Mouse (Mus musculus): ENCODE measurements around the gene Mbnl2. TPM values are rescaled to one million over a fixed set of nuclear protein-coding genes. Genes with fewer than 3 reads are reported as not detected.

Mbnl2 gene
- polyA plus RNA-seq, 1 experiment from 2014 or later = 15.1 TPM

DNA sequence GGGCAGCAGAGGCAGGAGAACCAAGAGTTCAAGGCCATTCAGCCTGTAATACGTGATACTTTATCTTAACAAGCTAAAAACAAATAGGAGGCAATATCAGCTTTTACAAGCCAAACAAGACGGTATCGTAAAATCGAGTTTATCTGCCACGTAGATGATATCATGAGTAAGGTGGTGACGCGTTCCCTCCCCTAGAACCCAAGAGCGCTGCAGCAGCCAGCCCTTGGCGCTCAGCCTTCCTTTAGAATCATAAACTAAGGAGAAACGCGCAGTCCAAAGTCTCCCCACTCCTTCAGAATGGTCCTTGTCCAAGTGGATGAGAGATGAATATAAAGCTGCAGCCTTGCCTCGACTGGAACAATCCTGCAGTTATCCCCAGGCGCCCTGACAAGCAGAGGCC, 166.4 kb downstream of the Mbnl2 start:
- Histone ChIP-seq H3K4me1 (replicated peaks) (no peaks in the 10 kb centered on the region), H3K4me3 (replicated peaks) (no peak overlapping the region), H3K4me2 (no peak overlapping the region), H3K9ac (no peak overlapping the region), H3K36me3 (replicated peaks) (no peaks in the 10 kb centered on the region), H3K27me3 (no peaks in the 10 kb centered on the region), H3K27ac (replicated peaks) (no peak overlapping the region), H3K9me3 (replicated peaks) (no peaks in the 10 kb centered on the region)
- no peak for ATAC-seq (ENCODE audit: insufficient read depth)
- WGBS (ENCODE audit: insufficient replicate concordance) = 77% methylated on average over 13 of the region's 13 CpGs

DNA sequence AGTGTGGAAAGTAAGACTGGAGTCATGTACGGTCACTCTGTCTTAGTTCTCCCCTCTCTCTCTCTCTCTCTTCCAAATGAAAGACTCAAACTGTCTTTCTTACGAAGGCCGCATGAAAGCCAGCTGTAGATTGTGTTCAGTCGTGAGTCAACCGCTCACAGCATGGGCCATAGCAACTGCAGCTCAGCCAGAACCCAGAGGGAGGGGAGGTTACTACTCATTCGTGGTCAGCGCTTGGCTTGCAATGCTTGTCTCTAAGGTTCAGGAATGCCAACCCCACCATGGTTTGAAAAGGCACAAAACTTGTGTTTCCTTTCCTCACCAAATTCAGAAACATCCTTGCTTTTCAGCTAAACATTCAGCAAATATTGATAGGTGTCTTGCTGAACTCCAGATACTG, 178.8 kb downstream of the Mbnl2 start:
- Histone ChIP-seq H3K9ac (no peak overlapping the region), H3K4me2 (no peak overlapping the region), H3K27ac (replicated peaks) (no peak overlapping the region), H3K9me3 (replicated peaks) (0 out of 2 replicates have a peak, but pooled peaks cover 2% of the 10 kb centered on the region), H3K36me3 (replicated peaks) (no peaks in the 10 kb centered on the region), H3K4me1 (replicated peaks) (no peaks in the 10 kb centered on the region), H3K4me3 (replicated peaks) (no peak overlapping the region), H3K27me3 (no peaks in the 10 kb centered on the region)
- whole genome bisulfite sequencing (ENCODE audit: insufficient replicate concordance) = 70% methylated on average over 7 of the region's 7 CpGs
- no peak for ATAC-seq (ENCODE audit: insufficient read depth)

DNA sequence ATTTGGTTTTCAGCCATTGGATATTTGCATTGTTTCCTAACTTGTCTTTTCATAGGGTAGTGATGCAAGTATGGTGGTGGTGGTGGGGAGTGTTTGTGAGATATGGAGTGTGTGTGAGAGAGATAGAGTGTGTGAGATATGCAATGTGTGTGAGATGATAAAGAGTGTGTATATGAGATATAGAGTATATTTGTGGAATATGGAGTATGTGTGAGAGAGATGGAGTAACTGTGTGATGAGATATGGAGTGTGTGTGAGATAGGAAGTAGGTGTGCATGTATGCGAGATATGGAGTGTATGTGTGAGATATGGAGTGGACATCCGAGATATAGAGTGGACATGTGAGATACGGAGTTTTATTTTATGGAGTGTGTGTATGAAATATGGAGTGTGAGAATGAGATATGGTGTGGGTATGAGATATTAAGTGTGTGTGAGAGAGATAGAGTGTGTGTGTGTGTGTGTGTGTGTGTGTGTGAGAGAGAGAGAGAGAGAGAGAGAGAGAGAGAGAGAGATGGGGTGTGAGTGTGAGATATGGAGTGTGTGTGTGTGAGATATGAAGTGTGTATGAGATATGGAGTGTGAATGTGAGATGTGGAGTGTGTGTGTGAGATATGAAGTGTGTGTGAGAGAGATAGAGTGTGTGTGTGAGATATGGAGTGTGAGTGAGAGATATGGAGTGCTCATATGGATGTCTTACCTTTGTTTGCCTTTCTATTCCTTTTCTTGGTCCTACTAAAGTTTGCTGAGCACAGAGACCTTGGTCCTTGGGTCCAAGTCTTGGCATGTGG, 188.7 kb downstream of the Mbnl2 start:
- H3K27ac ChIP-seq (replicated peaks) = no peak overlapping the region
- no peaks in the 10 kb centered on the region for H3K9me3 ChIP-seq (replicated peaks)
- H3K27me3 ChIP-seq = no peaks in the 10 kb centered on the region
- WGBS (ENCODE audit: insufficient replicate concordance) = 63% methylated on average over 3 of the region's 3 CpGs
- no peak overlapping the region for H3K4me3 ChIP-seq (replicated peaks)
- H3K9ac ChIP-seq = no peak overlapping the region
- ATAC-seq (ENCODE audit: insufficient read depth) = no peak
- H3K36me3 ChIP-seq (replicated peaks) = no peaks in the 10 kb centered on the region
- H3K4me1 ChIP-seq (replicated peaks) = no peaks in the 10 kb centered on the region
- no peak overlapping the region for H3K4me2 ChIP-seq

DNA sequence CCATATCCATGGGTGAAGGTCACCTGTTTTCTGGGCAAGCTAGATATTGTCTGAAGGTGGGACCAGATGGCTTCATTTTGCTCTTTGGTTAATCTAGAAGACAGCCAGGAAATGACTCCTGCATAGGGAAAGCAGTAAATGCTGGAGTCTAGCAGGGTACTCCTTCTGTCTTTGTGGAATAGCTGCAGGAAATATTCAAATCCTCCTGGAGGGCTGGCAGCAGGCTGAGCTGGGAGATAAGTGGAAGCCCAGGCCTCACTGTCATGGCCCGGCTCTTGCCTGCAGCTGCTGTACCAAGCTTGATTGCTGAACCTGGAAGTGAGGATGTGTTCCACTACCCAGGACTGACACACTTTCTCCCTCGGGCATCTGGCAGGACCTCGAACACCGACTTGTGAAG, 191.3 kb downstream of the Mbnl2 start:
- H3K27me3 ChIP-seq = no peaks in the 10 kb centered on the region
- H3K9me3 ChIP-seq (replicated peaks) = no peaks in the 10 kb centered on the region
- ATAC-seq (ENCODE audit: insufficient read depth) = no peak
- WGBS (ENCODE audit: insufficient replicate concordance) = 62% methylated on average over 4 of the region's 4 CpGs
- no peak overlapping the region for H3K9ac ChIP-seq
- H3K4me3 ChIP-seq (replicated peaks) = no peak overlapping the region
- H3K36me3 ChIP-seq (replicated peaks) = no peaks in the 10 kb centered on the region
- H3K4me1 ChIP-seq (replicated peaks) = no peaks in the 10 kb centered on the region
- no peak overlapping the region for H3K27ac ChIP-seq (replicated peaks)
- H3K4me2 ChIP-seq = no peak overlapping the region

DNA sequence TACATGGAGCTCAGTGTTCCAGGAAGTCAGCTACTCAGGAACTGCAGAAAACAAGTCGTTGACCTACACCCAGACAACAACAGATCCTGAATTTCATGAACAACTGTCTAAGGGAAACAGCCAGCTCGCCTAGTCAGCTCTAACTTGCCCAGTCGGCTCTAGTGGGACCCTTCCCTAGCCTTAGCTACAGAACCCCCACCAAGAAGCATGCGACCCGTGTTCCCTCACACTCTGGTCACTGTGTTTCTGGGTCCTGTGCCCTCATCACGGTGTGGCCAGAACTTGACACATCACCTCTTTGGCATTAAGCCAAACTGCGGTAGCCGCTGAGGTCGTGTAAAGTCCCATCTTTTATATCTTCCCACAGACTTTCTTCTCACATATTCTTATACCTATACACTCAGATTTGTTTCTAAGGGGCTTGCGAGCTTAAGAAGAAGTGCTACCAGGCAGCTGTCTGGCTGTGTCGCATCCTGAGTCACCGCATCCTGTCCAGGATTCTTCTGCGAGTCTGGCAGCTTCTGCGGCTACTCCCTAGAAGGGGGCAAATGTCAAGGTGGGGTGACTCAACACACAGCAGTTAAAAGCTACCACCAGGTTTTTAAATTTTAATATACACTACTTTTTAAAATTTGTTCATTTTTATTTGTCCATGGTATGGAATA, 193.8 kb downstream of the Mbnl2 start:
- Histone ChIP-seq H3K4me1 (replicated peaks) (no peaks in the 10 kb centered on the region), H3K9ac (no peak overlapping the region), H3K4me2 (no peak overlapping the region), H3K27ac (replicated peaks) (no peak overlapping the region), H3K36me3 (replicated peaks) (no peaks in the 10 kb centered on the region), H3K27me3 (no peaks in the 10 kb centered on the region), H3K9me3 (replicated peaks) (no peaks in the 10 kb centered on the region), H3K4me3 (replicated peaks) (no peak overlapping the region)
- 73% methylated on average over 14 of the region's 14 CpGs for WGBS (ENCODE audit: insufficient replicate concordance)
- no peak for ATAC-seq (ENCODE audit: insufficient read depth)

DNA sequence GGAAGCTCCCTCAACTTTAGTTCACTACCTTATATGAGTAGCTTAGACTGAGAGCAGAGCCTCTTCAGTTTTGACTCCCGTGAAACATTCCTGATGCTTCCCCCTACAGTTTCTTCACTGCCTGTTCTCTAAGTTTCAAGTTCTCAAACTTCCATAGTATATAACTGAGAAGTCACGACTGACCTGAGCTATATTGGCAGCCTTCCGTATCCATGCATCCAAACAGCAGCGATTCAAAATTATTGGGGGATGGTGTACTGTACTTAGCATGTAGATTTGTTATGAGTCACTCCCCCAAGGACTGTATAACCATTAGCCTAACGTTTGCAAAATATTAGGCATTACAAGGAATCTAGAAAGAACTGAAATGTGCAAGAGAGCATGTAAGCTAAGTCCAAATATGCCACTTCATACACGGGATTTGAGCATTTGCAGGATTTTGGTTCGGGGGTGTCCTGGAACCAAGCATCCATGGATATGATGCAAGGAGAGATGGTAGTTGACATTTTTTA, 200.8 kb downstream of the Mbnl2 start:
- 56% methylated on average over 7 of the region's 7 CpGs for WGBS (ENCODE audit: insufficient replicate concordance)
- no peak for ATAC-seq (ENCODE audit: insufficient read depth)

DNA sequence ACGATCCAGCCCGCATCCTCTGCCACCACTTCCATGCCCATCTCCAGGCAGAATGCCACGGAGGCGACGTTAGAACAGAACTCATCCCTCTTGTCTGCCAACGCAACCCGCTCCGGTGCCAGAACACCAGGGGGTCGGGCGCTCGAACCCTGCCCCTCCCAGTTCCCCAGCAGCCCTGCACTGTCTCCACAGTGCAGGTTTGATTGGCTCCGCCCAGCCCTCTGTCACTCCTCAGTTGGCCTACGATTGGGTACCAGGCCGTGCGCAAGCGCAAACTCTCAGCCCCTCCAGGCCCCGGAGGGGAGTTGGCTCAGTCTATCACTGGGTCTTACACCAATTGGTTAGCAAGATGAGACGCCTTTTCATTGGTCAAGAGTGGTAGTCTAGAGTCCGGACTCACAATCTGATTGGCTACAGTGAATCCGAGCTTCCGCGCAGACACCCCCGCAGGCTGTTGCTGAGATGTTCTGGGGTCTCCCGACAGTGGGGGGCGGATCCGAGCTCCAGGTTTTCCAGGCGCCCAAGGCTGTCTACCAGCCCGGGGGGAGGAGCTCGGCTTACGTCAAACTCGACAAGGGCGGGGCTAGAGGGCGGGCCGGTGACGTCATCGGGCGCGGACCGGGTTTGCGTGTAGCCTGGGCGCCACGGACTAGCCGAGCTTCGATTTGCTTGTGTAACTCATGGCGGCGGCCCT, 202.0 kb downstream of the Mbnl2 start:
- H3K36me3 ChIP-seq (replicated peaks) = no peaks in the 10 kb centered on the region

More for the DNA sequence above, 200.8 kb downstream of the Mbnl2 start:
- Histone ChIP-seq H3K9me3 (replicated peaks) (no peaks in the 10 kb centered on the region), H3K36me3 (replicated peaks) (no peaks in the 10 kb centered on the region), H3K4me3 (replicated peaks) (no peak overlapping the region), H3K27ac (replicated peaks) (no peak overlapping the region), H3K27me3 (peaks cover 23% of the 10 kb centered on the region), H3K9ac (no peak overlapping the region), H3K4me1 (replicated peaks) (peaks cover 33% of the 10 kb centered on the region), H3K4me2 (no peak overlapping the region)

DNA sequence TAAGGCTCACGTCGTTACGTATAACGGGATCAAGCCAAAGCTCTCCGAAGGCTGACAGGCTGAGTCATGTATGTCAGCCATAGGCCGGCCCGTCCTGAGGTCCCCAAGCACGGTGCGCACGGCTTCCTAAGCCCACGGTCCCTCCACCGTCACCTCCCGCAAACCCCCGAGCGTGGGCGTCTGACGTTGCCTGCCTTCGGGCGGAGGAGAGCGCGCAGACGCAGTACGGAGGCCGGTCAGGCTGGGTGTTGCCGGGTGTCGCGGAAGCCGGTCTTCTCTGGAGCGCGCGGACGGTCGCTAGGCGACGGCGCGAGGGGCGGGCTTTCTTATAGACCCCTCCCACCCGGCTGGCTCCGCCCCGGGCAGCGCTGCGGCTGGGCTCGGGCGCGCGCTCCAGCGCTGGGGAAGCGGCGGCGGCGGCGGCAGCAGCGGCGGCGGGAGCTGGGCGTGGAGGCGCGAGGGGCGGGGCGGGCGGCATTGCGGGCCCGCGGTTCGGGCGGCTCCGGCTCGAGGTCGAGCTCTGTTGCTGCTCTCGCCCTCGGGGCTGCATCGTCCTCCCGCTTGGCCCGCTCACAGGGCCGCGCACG, 202.6 kb downstream of the Mbnl2 start, which contains the start of gene Rap2a:
Rap2a (plus strand) TSS at position 463 of the 587 bp plus-strand sequence.
- Histone ChIP-seq H3K27me3 (peaks cover 23% of the 10 kb centered on the region), H3K4me2 (peak within 1 kb of the TSS; percentile 92), H3K36me3 (replicated peaks) (no peaks in the 10 kb centered on the region), H3K9ac (peak within 1 kb of the TSS; percentile 68), H3K4me1 (replicated peaks) (peaks cover 33% of the 10 kb centered on the region), H3K27ac (replicated peaks) (peak within 1 kb of the TSS; percentile 92), H3K4me3 (replicated peaks) (peak within 1 kb of the TSS; percentile 70), H3K9me3 (replicated peaks) (no peaks in the 10 kb centered on the region)
- under 1% methylated on average over 76 of the region's 78 CpGs for WGBS (ENCODE audit: insufficient replicate concordance)
- peak; percentile 81 for ATAC-seq (ENCODE audit: insufficient read depth)

More for the DNA sequence above, 202.0 kb downstream of the Mbnl2 start:
- peak overlapping the region; percentile 56 for H3K9ac ChIP-seq
- H3K4me2 ChIP-seq = peak overlapping the region; percentile 92
- WGBS (ENCODE audit: insufficient replicate concordance) = under 1% methylated on average over 46 of the region's 46 CpGs
- peak; percentile 87 for ATAC-seq (ENCODE audit: insufficient read depth)
- peak overlapping the region; percentile 92 for H3K27ac ChIP-seq (replicated peaks)
- peak overlapping the region; percentile 70 for H3K4me3 ChIP-seq (replicated peaks)
- H3K9me3 ChIP-seq (replicated peaks) = no peaks in the 10 kb centered on the region
- H3K27me3 ChIP-seq = peaks cover 23% of the 10 kb centered on the region
- H3K4me1 ChIP-seq (replicated peaks) = peaks cover 33% of the 10 kb centered on the region

DNA sequence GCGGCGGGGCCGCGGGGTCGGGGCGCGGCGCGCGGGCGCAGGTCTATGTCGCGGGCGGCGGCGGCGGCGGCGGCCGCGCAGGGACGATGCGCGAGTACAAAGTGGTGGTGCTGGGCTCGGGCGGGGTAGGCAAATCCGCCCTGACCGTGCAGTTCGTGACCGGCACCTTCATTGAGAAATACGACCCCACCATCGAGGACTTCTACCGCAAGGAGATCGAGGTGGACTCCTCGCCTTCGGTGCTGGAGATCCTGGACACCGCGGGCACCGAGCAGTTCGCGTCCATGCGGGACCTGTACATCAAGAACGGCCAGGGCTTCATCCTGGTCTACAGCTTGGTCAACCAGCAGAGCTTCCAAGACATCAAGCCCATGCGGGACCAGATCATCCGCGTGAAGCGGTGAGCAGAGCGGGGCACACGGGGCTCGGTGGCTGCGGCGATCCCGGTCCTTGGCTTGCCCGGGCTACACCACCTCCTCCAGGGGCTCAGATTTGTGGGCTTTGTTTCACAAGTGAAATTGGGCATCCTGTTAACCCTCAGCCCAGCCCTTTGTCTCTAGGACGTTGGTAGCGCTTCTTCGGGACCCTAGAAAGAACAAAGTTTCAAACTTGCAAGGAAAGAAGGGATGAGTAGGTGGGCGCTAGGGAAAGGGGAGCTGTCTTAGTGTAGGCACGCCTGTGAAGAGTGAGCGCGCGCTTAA, 203.3 kb downstream of the Mbnl2 start:
- Histone ChIP-seq H3K27ac (replicated peaks) (peak overlapping the region; percentile 55), H3K9ac (peak overlapping the region; percentile 68), H3K9me3 (replicated peaks) (no peaks in the 10 kb centered on the region), H3K36me3 (replicated peaks) (no peaks in the 10 kb centered on the region), H3K4me1 (replicated peaks) (peaks cover 33% of the 10 kb centered on the region), H3K27me3 (peaks cover 23% of the 10 kb centered on the region), H3K4me3 (replicated peaks) (peak overlapping the region; percentile 70), H3K4me2 (peak overlapping the region; percentile 92)
- peak; percentile 16 for ATAC-seq (ENCODE audit: insufficient read depth)
- WGBS (ENCODE audit: insufficient replicate concordance) = under 1% methylated on average over 58 of the region's 62 CpGs

DNA sequence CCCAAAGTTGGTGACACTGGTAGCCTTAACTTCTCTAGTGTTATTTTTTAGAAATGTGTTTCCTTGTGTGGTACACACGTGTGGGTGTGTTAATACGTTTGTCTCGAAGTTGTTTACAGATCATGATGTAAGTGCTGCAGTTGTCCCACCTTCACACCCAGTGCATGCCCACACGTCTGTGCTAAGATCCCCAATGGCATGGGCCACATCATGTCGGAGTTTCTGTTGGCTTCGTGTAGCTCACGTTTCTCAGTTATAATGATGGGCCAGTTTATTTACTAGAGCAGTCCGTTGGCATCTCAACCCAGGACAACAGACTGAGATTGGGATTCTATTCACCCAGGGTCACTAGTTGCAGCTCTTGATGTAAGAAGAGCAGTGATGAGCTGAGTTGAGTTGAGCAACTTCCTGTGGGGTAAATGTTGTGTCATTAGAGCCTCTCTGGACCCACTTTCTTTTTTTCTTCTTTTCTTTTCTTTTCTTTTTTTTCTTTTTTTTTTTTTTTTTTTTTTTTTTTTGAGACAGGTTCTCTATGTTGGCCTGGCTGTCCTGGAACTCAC, 205.0 kb downstream of the Mbnl2 start:
- Histone ChIP-seq H3K4me3 (replicated peaks) (no peak overlapping the region), H3K27ac (replicated peaks) (no peak overlapping the region), H3K36me3 (replicated peaks) (no peaks in the 10 kb centered on the region), H3K9me3 (replicated peaks) (no peaks in the 10 kb centered on the region), H3K4me2 (peak overlapping the region; percentile 23; the same call in 1 of the 2 replicates), H3K4me1 (replicated peaks) (peaks cover 33% of the 10 kb centered on the region), H3K9ac (no peak overlapping the region), H3K27me3 (peaks cover 23% of the 10 kb centered on the region)
- ATAC-seq (ENCODE audit: insufficient read depth) = no peak
- 57% methylated on average over 8 of the region's 8 CpGs for WGBS (ENCODE audit: insufficient replicate concordance)

Measured in liver, embryonic 15.5 days (tissue).